Mouse (Mus musculus) cortical plate, adult 2 months (tissue): ENCODE measurements around the gene Cnot1. TPM values are rescaled to one million over a fixed set of nuclear protein-coding genes. Genes with fewer than 3 reads are reported as not detected.

Experiments
- H3K27ac ChIP-seq: fragments of 200-500 bp; 2 replicates; pipeline ENCODE4 v1.5.1; 2012; ENCODE audit warnings: low read length, control low read depth, inconsistent platforms; ENCODE audit not compliant: insufficient read depth
- H3K4me1 ChIP-seq: fragments of 200-500 bp; 2 replicates; pipeline ENCODE4 v1.6.1; 2011; ENCODE audit warnings: low read length; ENCODE audit not compliant: control insufficient read depth, insufficient read depth
- H3K4me3 ChIP-seq: fragments of 200-500 bp; 2 replicates; pipeline ENCODE4 v1.5.1; 2011; ENCODE audit warnings: mild to moderate bottlenecking, low read length, control low read depth; ENCODE audit not compliant: insufficient read depth
- CTCF ChIP-seq: fragments of 200-500 bp; IDR thresholded peaks from 2 replicates; pipeline ENCODE4 v1.5.1; 2011; ENCODE audit warnings: mild to moderate bottlenecking, control low read depth, low read length; ENCODE audit not compliant: insufficient read depth; ENCODE audit errors: extremely low read depth
- POLR2A ChIP-seq: fragments of 200-500 bp; IDR thresholded peaks from 2 replicates; pipeline ENCODE4 v1.6.1; 2011; ENCODE audit warnings: mild to moderate bottlenecking, low read length, control low read depth; ENCODE audit not compliant: insufficient read depth; ENCODE audit errors: extremely low read depth
- polyA plus RNA-seq: library from polyadenylated mRNA; depleted of rRNA; stranded (reverse); fragments of >200 nt; gene quantifications from 2 replicates; pipeline ENCODE4 v1.2.3, GENCODE M21; 2012; rRNA removed

Cnot1 gene
- polyA plus RNA-seq, 1 experiment = 51.3 TPM

- no peak for TF ChIP-seq CTCF
- TF ChIP-seq POLR2A = no peak
- Histone ChIP-seq H3K4me3 (peak within 1 kb of the TSS; percentile 84), H3K27ac (no peak within 1 kb of the TSS), H3K4me1 (peaks cover 5% of the 10 kb centered on the region; the same call in 1 of the 2 replicates)
Observed at GRCm38 (mm10) chr8:95676631-95677030, 130.6 kb downstream of the Cnot1 start, which contains the start of gene Ndrg4. Gene Ndrg4, plus strand, starts transcription at chr8:95676980.

- Histone ChIP-seq H3K4me3 (no peak overlapping the region), H3K4me1 (no peaks in the 10 kb centered on the region), H3K27ac (no peak overlapping the region)
- TF ChIP-seq CTCF (no peak), POLR2A (no peak)
Observed at GRCm38 (mm10) chr8:95672811-95673210, 134.5 kb downstream of the Cnot1 start.

GRCm38 (mm10) chr8:95671861-95672260 is 135.4 kb downstream of the Cnot1 start:
- H3K4me3 ChIP-seq = no peak overlapping the region
- H3K4me1 ChIP-seq = no peaks in the 10 kb centered on the region
- no peak for TF ChIP-seq POLR2A
- no peak for TF ChIP-seq CTCF
- H3K27ac ChIP-seq = no peak overlapping the region

DNA sequence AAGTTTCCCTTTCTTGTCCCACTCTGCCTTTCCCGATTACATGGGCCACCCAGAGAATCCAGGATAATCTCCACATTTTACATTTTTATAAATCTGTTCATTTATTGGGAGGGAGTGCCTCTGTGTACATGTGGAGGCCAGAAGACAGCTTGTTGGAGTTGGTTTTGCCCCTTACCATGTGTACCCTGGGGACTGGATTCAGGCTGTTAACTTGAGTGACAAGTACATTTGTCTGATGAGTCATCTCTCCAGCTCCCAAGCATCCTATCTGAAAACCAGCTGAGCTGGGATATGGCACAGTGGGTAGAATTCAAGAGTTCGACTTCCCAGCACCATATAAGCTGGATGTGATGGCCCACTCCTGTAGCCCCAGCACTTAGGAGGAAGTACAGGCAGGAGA is 137.3 kb downstream of the Cnot1 start:
- H3K4me1 ChIP-seq = no peaks in the 10 kb centered on the region

More for the DNA sequence above, 137.3 kb downstream of the Cnot1 start:
- no peak overlapping the region for H3K4me3 ChIP-seq
- no peak overlapping the region for H3K27ac ChIP-seq
- no peak for TF ChIP-seq CTCF
- TF ChIP-seq POLR2A = no peak

Other genes starting within 250 kb of the Cnot1 start
- gene Prss54, start 231.1 kb downstream of the Cnot1 start, polyA plus RNA-seq = 0.19 TPM in 2 replicates
- 1.6 and 1.8 TPM in 2 replicates for gene Gins3, start 174.0 kb downstream of the Cnot1 start, polyA plus RNA-seq
- gene Ndrg4, start 130.5 kb downstream of the Cnot1 start, polyA plus RNA-seq = 1,920 and 1,995 TPM in 2 replicates
- gene Setd6, start 91.6 kb downstream of the Cnot1 start, polyA plus RNA-seq = 22.9 and 29.1 TPM in 2 replicates
- 68.0 and 69.6 TPM in 2 replicates for gene Sap18b, start 17.9 kb upstream of the Cnot1 start, polyA plus RNA-seq
- gene Slc38a7, start 46.1 kb upstream of the Cnot1 start, polyA plus RNA-seq = 29.5 and 30.1 TPM in 2 replicates
- gene Got2, start 81.1 kb upstream of the Cnot1 start, polyA plus RNA-seq = 217 and 230 TPM in 2 replicates